Mouse (Mus musculus) bone marrow macrophage, adult 2 months (primary cell): ENCODE measurements around the gene Gdpd4.

Experiments used
- CTCF ChIP-seq: IDR thresholded peaks from 2 replicates; pipeline ENCODE4 v1.5.1; 2012; ENCODE audit warnings: low read depth, mild to moderate bottlenecking, low read length, moderate library complexity
- POLR2A ChIP-seq: IDR thresholded peaks from 2 replicates; pipeline ENCODE4 v1.6.1; 2012; ENCODE audit warnings: mild to moderate bottlenecking, low read depth, low read length, borderline replicate concordance

DNA sequence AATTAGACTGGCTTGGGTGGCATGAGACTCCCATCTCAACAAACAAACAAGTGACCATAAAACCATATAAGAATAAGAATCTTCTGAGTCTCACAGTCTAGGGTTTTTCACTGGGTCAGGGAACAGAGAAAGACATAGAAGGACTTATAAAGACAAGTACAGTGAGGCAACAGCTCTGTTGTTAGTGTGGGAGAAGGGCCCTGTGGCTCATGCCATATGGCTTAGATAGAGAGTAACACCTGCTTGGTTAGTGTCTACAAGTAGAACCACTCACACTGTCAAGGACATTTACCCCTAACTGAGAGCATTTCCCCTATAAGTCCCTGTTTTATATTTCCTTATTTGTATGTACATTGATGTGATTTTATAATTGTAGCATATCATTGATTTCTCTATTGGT lies 46.4 kb upstream of the Gdpd4 start:
- no peak for TF ChIP-seq CTCF
- TF ChIP-seq POLR2A, result no peak
